Mouse (Mus musculus): ENCODE results near the gene Pdia5. TPM values are rescaled to one million over a fixed set of nuclear protein-coding genes. Genes with fewer than 3 reads are reported as not detected.

Pdia5 gene
- polyA plus RNA-seq, 1 experiment from 2014 or later, result 57.5 TPM

DNA sequence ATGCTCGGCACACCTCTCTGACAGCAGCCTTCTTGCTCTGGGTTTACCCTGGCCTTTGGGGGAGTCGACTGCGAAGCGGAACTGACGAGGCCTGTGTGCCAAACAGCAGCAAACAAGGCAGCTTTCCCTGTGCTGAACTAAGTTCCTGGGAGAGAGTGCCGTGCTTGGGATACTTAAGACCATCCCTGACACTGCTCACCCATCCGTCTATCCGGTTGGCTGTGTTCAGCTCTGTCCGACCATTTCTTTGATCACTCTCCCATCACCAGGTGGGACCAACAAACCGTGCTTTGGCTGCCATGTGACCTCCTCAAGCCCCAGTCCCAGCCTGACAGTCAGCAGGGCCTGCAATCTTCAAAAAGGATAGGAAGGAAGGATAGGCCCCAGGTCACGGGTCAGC is 32.4 kb downstream of the Pdia5 start:
- Histone ChIP-seq H3K27me3 (ENCODE audit: control insufficient read depth, insufficient read depth, low read length) (no peaks in the 10 kb centered on the region), H3K9ac (ENCODE audit: low read length) (no peak overlapping the region), H3K4me2 (ENCODE audit: low read depth, low read length) (no peak overlapping the region), H3K4me1 (ENCODE audit: control insufficient read depth, insufficient read depth, low read length) (no peaks in the 10 kb centered on the region), H3K27ac (ENCODE audit: low read length) (no peak overlapping the region), H3K36me3 (ENCODE audit: control insufficient read depth, insufficient read depth, low read length) (no peaks in the 10 kb centered on the region), H3K9me3 (replicated peaks; ENCODE audit: control insufficient read depth, low read length) (no peaks in the 10 kb centered on the region), H3K4me3 (replicated peaks; ENCODE audit: low read length) (no peak overlapping the region)
- WGBS, result 88% methylated on average over 11 of the region's 11 CpGs
- ATAC-seq (ENCODE audit: insufficient read depth, low FRiP score), result no peak

DNA sequence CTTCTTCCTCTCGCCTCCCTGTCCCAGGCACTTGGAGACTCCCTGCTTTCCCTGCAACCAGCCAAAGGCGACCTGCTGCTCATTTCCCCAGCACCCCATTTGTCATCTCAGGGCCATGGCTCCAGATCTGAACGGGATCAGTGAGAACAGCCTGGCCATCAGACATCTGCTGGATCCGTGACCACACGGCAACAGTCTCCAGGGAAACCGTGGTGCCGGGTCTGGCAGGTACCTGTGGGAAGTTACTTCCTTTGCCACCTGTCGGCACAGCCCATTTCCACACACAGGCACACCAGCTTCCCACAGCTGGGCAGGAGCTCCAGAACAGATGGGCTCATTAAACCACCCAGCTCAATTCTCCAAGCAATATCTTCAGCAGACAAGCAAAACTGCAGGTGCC is 33.2 kb downstream of the Pdia5 start:
- no peak for ATAC-seq (ENCODE audit: insufficient read depth, low FRiP score)
- Histone ChIP-seq H3K9me3 (replicated peaks; ENCODE audit: control insufficient read depth, low read length) (no peaks in the 10 kb centered on the region), H3K9ac (ENCODE audit: low read length) (no peak overlapping the region), H3K36me3 (ENCODE audit: control insufficient read depth, insufficient read depth, low read length) (no peaks in the 10 kb centered on the region), H3K27me3 (ENCODE audit: control insufficient read depth, insufficient read depth, low read length) (no peaks in the 10 kb centered on the region), H3K4me2 (ENCODE audit: low read depth, low read length) (no peak overlapping the region), H3K27ac (ENCODE audit: low read length) (no peak overlapping the region), H3K4me1 (ENCODE audit: control insufficient read depth, insufficient read depth, low read length) (no peaks in the 10 kb centered on the region), H3K4me3 (replicated peaks; ENCODE audit: low read length) (no peak overlapping the region)
- WGBS, result 68% methylated on average over 8 of the region's 8 CpGs

DNA sequence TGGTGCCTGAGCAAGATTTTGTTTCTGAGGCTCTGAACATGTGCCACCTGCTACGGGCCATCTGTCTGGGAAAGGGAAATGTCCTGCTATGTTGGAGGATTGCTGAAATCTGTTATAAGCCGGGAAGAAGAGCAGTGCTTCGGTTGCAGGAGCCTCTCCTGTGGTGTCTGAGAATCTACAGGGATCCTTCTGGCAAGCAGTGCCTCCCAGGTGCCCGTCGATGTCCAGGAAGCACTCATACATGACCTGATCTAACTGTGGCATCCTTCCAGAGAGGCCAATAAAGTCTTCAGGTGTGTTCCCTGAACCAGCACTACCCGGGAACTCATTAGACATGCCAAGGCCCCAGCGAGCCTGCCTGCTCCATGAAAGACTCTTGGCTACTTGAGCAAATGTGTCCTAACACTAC is 33.7 kb downstream of the Pdia5 start:
- Histone ChIP-seq H3K4me1 (ENCODE audit: control insufficient read depth, insufficient read depth, low read length) (no peaks in the 10 kb centered on the region), H3K27me3 (ENCODE audit: control insufficient read depth, insufficient read depth, low read length) (no peaks in the 10 kb centered on the region), H3K9me3 (replicated peaks; ENCODE audit: control insufficient read depth, low read length) (no peaks in the 10 kb centered on the region), H3K4me2 (ENCODE audit: low read depth, low read length) (no peak overlapping the region), H3K9ac (ENCODE audit: low read length) (no peak overlapping the region), H3K4me3 (replicated peaks; ENCODE audit: low read length) (no peak overlapping the region), H3K27ac (ENCODE audit: low read length) (no peak overlapping the region), H3K36me3 (ENCODE audit: control insufficient read depth, insufficient read depth, low read length) (no peaks in the 10 kb centered on the region)
- WGBS, result 86% methylated on average over 7 of the region's 7 CpGs
- ATAC-seq (ENCODE audit: insufficient read depth, low FRiP score), result no peak

GRCm38 (mm10) chr16:35456305-35456704 is 34.4 kb downstream of the Pdia5 start:
- Histone ChIP-seq H3K9me3 (replicated peaks; ENCODE audit: control insufficient read depth, low read length) (no peaks in the 10 kb centered on the region), H3K4me2 (ENCODE audit: low read depth, low read length) (no peak overlapping the region), H3K27me3 (ENCODE audit: control insufficient read depth, insufficient read depth, low read length) (no peaks in the 10 kb centered on the region), H3K4me1 (ENCODE audit: control insufficient read depth, insufficient read depth, low read length) (no peaks in the 10 kb centered on the region), H3K9ac (ENCODE audit: low read length) (no peak overlapping the region), H3K4me3 (replicated peaks; ENCODE audit: low read length) (no peak overlapping the region), H3K27ac (ENCODE audit: low read length) (no peak overlapping the region), H3K36me3 (ENCODE audit: control insufficient read depth, insufficient read depth, low read length) (no peaks in the 10 kb centered on the region)
- ATAC-seq (ENCODE audit: insufficient read depth, low FRiP score), result no peak
- WGBS, result 86% methylated on average over 9 of the region's 9 CpGs

GRCm38 (mm10) chr16:35455822-35456221 is 34.9 kb downstream of the Pdia5 start:
- Histone ChIP-seq H3K27ac (ENCODE audit: low read length) (no peak overlapping the region), H3K27me3 (ENCODE audit: control insufficient read depth, insufficient read depth, low read length) (no peaks in the 10 kb centered on the region), H3K4me3 (replicated peaks; ENCODE audit: low read length) (no peak overlapping the region), H3K36me3 (ENCODE audit: control insufficient read depth, insufficient read depth, low read length) (no peaks in the 10 kb centered on the region), H3K4me1 (ENCODE audit: control insufficient read depth, insufficient read depth, low read length) (no peaks in the 10 kb centered on the region), H3K9me3 (replicated peaks; ENCODE audit: control insufficient read depth, low read length) (no peaks in the 10 kb centered on the region), H3K4me2 (ENCODE audit: low read depth, low read length) (no peak overlapping the region), H3K9ac (ENCODE audit: low read length) (no peak overlapping the region)
- no peak for ATAC-seq (ENCODE audit: insufficient read depth, low FRiP score)
- 90% methylated on average over 10 of the region's 10 CpGs for WGBS

- Histone ChIP-seq H3K9ac (ENCODE audit: low read length) (no peak overlapping the region), H3K4me2 (ENCODE audit: low read depth, low read length) (no peak overlapping the region), H3K9me3 (replicated peaks; ENCODE audit: control insufficient read depth, low read length) (no peaks in the 10 kb centered on the region), H3K4me1 (ENCODE audit: control insufficient read depth, insufficient read depth, low read length) (no peaks in the 10 kb centered on the region), H3K4me3 (replicated peaks; ENCODE audit: low read length) (no peak overlapping the region), H3K27ac (ENCODE audit: low read length) (no peak overlapping the region), H3K36me3 (ENCODE audit: control insufficient read depth, insufficient read depth, low read length) (0 out of 2 replicates have a peak, but pooled peaks cover 6% of the 10 kb centered on the region), H3K27me3 (ENCODE audit: control insufficient read depth, insufficient read depth, low read length) (no peaks in the 10 kb centered on the region)
- ATAC-seq (ENCODE audit: insufficient read depth, low FRiP score), result no peak
- WGBS, result 86% methylated on average over 16 of the region's 16 CpGs
Measured at GRCm38 (mm10) chr16:35450018-35450630, 40.5 kb downstream of the Pdia5 start.

DNA sequence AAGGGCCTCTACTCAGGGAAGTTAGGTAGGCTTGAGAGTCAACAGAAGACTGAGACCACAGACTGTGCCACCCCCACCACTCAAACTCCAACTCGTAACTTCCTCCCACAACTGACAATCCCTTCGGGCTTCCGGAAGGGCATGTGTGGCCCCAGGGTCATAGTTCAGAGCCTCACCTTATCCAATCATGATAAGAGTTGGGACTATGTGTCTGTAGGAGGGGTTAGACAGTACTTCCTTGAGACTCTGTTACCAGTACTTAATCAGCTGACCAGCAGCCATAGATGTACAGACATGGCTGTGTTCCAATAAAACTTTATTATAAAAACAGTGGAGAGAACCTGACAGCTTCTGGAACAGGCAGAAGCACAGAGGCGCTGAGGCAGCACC is 48.7 kb downstream of the Pdia5 start:
- Histone ChIP-seq H3K9me3 (replicated peaks; ENCODE audit: control insufficient read depth, low read length) (no peaks in the 10 kb centered on the region), H3K4me1 (ENCODE audit: control insufficient read depth, insufficient read depth, low read length) (no peaks in the 10 kb centered on the region), H3K36me3 (ENCODE audit: control insufficient read depth, insufficient read depth, low read length) (0 out of 2 replicates have a peak, but pooled peaks cover 5% of the 10 kb centered on the region), H3K27me3 (ENCODE audit: control insufficient read depth, insufficient read depth, low read length) (no peaks in the 10 kb centered on the region), H3K4me3 (replicated peaks; ENCODE audit: low read length) (no peak overlapping the region), H3K4me2 (ENCODE audit: low read depth, low read length) (no peak overlapping the region), H3K27ac (ENCODE audit: low read length) (no peak overlapping the region), H3K9ac (ENCODE audit: low read length) (no peak overlapping the region)
- no peak for ATAC-seq (ENCODE audit: insufficient read depth, low FRiP score)
- 94% methylated on average over 4 of the region's 4 CpGs for WGBS

DNA sequence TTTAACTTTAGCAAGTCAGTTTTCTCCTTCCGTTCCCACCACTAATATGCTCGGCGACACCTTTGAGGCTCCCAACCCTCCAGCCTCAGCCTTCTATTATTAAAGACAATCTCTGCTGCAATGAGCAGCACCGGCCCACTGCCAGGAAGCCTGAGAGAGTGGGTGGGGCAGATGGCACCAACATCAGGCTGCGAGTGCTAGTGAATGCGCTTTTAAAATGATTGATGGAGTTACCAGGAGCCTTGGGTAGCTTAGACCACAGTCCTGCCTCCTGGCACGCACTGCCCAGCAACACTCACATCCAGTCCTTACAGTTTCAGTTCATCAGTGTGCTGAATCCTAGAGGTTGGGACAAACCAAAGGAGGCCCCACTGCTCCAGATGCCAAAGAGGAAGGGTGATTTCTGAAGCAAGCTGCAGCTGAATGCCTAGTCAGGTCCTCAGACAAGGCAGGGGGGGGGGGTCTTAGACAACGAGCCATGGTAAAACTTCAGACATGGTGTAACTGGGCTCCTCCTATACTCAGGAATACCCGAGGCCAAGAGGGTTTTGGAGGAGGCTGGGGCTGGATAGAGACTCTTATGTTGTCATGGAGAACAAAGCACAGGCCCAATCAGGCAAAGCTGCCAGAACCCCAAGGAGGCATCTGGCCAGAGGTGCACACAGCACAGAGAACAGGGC is 49.2 kb downstream of the Pdia5 start:
- Histone ChIP-seq H3K4me2 (ENCODE audit: low read depth, low read length) (no peak overlapping the region), H3K27ac (ENCODE audit: low read length) (no peak overlapping the region), H3K9ac (ENCODE audit: low read length) (no peak overlapping the region), H3K36me3 (ENCODE audit: control insufficient read depth, insufficient read depth, low read length) (0 out of 2 replicates have a peak, but pooled peaks cover 8% of the 10 kb centered on the region), H3K9me3 (replicated peaks; ENCODE audit: control insufficient read depth, low read length) (no peaks in the 10 kb centered on the region), H3K4me1 (ENCODE audit: control insufficient read depth, insufficient read depth, low read length) (no peaks in the 10 kb centered on the region), H3K4me3 (replicated peaks; ENCODE audit: low read length) (no peak overlapping the region), H3K27me3 (ENCODE audit: control insufficient read depth, insufficient read depth, low read length) (no peaks in the 10 kb centered on the region)
- WGBS, result 87% methylated on average over 9 of the region's 9 CpGs
- ATAC-seq (ENCODE audit: insufficient read depth, low FRiP score), result no peak

GRCm38 (mm10) chr16:35439046-35439445 is 51.6 kb downstream of the Pdia5 start:
- Histone ChIP-seq H3K27me3 (ENCODE audit: control insufficient read depth, insufficient read depth, low read length) (no peaks in the 10 kb centered on the region), H3K9ac (ENCODE audit: low read length) (no peak overlapping the region), H3K4me3 (replicated peaks; ENCODE audit: low read length) (no peak overlapping the region), H3K4me2 (ENCODE audit: low read depth, low read length) (no peak overlapping the region), H3K27ac (ENCODE audit: low read length) (no peak overlapping the region), H3K4me1 (ENCODE audit: control insufficient read depth, insufficient read depth, low read length) (no peaks in the 10 kb centered on the region), H3K36me3 (ENCODE audit: control insufficient read depth, insufficient read depth, low read length) (0 out of 2 replicates have a peak, but pooled peaks cover 8% of the 10 kb centered on the region), H3K9me3 (replicated peaks; ENCODE audit: control insufficient read depth, low read length) (no peaks in the 10 kb centered on the region)
- WGBS, result 62% methylated on average over 1 of the region's 1 CpGs
- ATAC-seq (ENCODE audit: insufficient read depth, low FRiP score), result no peak
